Mouse (Mus musculus): ENCODE data around the gene Ddt.

Gene Ddt

GRCm38 (mm10) chr10:75772795-75773664, at the start of gene Ddt:
TSS of gene Ddt (minus strand) at chr10:75773414.
- in situ Hi-C loops (cut with MseI, MboI), result no loop called here

- in situ Hi-C loops (cut with MseI, MboI), result no loop called here
Observed at GRCm38 (mm10) chr10:75822443-75822842, 49.2 kb upstream of the Ddt start, which contains the start of gene Gstt4. TSS of gene Gstt4 (minus strand) at chr10:75822543.

- in situ Hi-C loops (cut with MseI, MboI), result no loop called here
Observed at GRCm38 (mm10) chr10:75819882-75820281, 46.7 kb upstream of the Ddt start.

GRCm38 (mm10) chr10:75818641-75819040, 45.4 kb upstream of the Ddt start:
- in situ Hi-C loops (cut with MseI, MboI), result no loop called here

GRCm38 (mm10) chr10:75804217-75804616, 31.0 kb upstream of the Ddt start:
- in situ Hi-C loops (cut with MseI, MboI), result no loop called here

- in situ Hi-C loops (cut with MseI, MboI), result no loop called here
Observed at GRCm38 (mm10) chr10:75798176-75798696, 25.0 kb upstream of the Ddt start, which contains the start of gene Gstt1. TSS of gene Gstt1 (minus strand) at chr10:75798584.

- in situ Hi-C loops (cut with MseI, MboI), result no loop called here
Observed at GRCm38 (mm10) chr10:75797619-75798175, 24.5 kb upstream of the Ddt start.

GRCm38 (mm10) chr10:75796731-75797516, 23.7 kb upstream of the Ddt start:
- in situ Hi-C loops (cut with MseI, MboI), result no loop called here

- in situ Hi-C loops (cut with MseI, MboI), result no loop called here
Observed at GRCm38 (mm10) chr10:75794880-75795279, 21.7 kb upstream of the Ddt start.

GRCm38 (mm10) chr10:75790773-75791172, 17.6 kb upstream of the Ddt start:
- in situ Hi-C loops (cut with MseI, MboI), result no loop called here

GRCm38 (mm10) chr10:75789841-75790240, 16.6 kb upstream of the Ddt start:
- in situ Hi-C loops (cut with MseI, MboI), result no loop called here

- in situ Hi-C loops (cut with MseI, MboI), result no loop called here
Observed at GRCm38 (mm10) chr10:75789081-75789735, 16.0 kb upstream of the Ddt start.

GRCm38 (mm10) chr10:75788277-75788676, 15.1 kb upstream of the Ddt start:
- in situ Hi-C loops (cut with MseI, MboI), result no loop called here

- in situ Hi-C loops (cut with MseI, MboI), result no loop called here
Observed at GRCm38 (mm10) chr10:75785442-75785841, 12.2 kb upstream of the Ddt start.

- in situ Hi-C loops (cut with MseI, MboI), result no loop called here
Observed at GRCm38 (mm10) chr10:75780769-75781578, 7.8 kb upstream of the Ddt start, which contains the start of the genes Gm20441 and Gstt3. TSS of gene Gm20441 (minus strand) at chr10:75780954. TSS of gene Gstt3 (minus strand) at chr10:75781414.

GRCm38 (mm10) chr10:75779206-75780174, 6.3 kb upstream of the Ddt start:
- in situ Hi-C loops (cut with MseI, MboI), result no loop called here

- in situ Hi-C loops (cut with MseI, MboI), result no loop called here
Observed at GRCm38 (mm10) chr10:75777885-75778284, 4.7 kb upstream of the Ddt start.

- in situ Hi-C loops (cut with MseI, MboI), result no loop called here
Observed at GRCm38 (mm10) chr10:75776562-75776961, 3.3 kb upstream of the Ddt start.

GRCm38 (mm10) chr10:75774587-75774986, 1.4 kb upstream of the Ddt start:
- in situ Hi-C loops (cut with MseI, MboI), result no loop called here
